Mouse (Mus musculus) sigmoid colon, adult 10 weeks (tissue): ENCODE measurements around the gene Srp54a. TPM values are rescaled to one million over a fixed set of nuclear protein-coding genes. Genes with fewer than 3 reads are reported as not detected.

ENCODE experiments used
- polyA plus RNA-seq: library from polyadenylated mRNA; stranded (reverse); fragments of 350-450 nt; fragmentation: Illumina TruSeq; extraction: RNeasy Lipid Tissue Mini Kit (QIAGEN cat#74804); gene quantifications from one replicate; pipeline ENCODE4 v1.2.3, GENCODE M21; 2014; ENCODE audit warnings: low read depth, low replicate concordance

Gene Srp54a
- 646 TPM for polyA plus RNA-seq

GRCm38 (mm10) chr12:55079726-55080600 lies at the start of gene Srp54a, which contains the start of gene 2700097O09Rik:
TSS of gene Srp54a (plus strand) at chr12:55080262.
TSS of gene 2700097O09Rik (minus strand) at chr12:55080110.

GRCm38 (mm10) chr12:55124242-55124641 lies 44.2 kb downstream of the Srp54a start, which contains the start of gene Fam177a:
TSS of gene Fam177a (plus strand) at chr12:55124469.

GRCm38 (mm10) chr12:55154559-55155448 lies 74.7 kb downstream of the Srp54a start, which contains the start of gene Srp54b:
TSS of gene Srp54b (plus strand) at chr12:55155104.

Other genes starting within 250 kb of the Srp54a start
- 482 TPM for gene Cfl2, start 217.4 kb upstream of the Srp54a start, polyA plus RNA-seq
- gene Gm20403, start 93.7 kb upstream of the Srp54a start, polyA plus RNA-seq, result not detected
- gene Baz1a, start 65.9 kb upstream of the Srp54a start, polyA plus RNA-seq, result 33.4 TPM
- gene 2700097O09Rik, start 152 bp upstream of the Srp54a start, polyA plus RNA-seq, result 41.8 TPM
- not detected for gene Fam177a, start 44.2 kb downstream of the Srp54a start, polyA plus RNA-seq
- gene Srp54b, start 74.8 kb downstream of the Srp54a start, polyA plus RNA-seq, result 4.2 TPM
- gene 1700047I17Rik2, start 119.3 kb downstream of the Srp54a start, polyA plus RNA-seq, result 103 TPM
- gene Srp54c, start 149.9 kb downstream of the Srp54a start, polyA plus RNA-seq, result 168 TPM
- 25.2 TPM for gene 1110008L16Rik, start 219.3 kb downstream of the Srp54a start, polyA plus RNA-seq
- gene Ppp2r3c, start 222.7 kb downstream of the Srp54a start, polyA plus RNA-seq, result 44.2 TPM